Mouse (Mus musculus) olfactory bulb, adult 2 months (tissue): ENCODE data around the gene Snx14.

Source experiments
- CTCF ChIP-seq: fragments of 200-500 bp; IDR thresholded peaks from 2 replicates; pipeline ENCODE4 v1.5.1; 2012; ENCODE audit warnings: low read depth, mild to moderate bottlenecking, low read length, moderate library complexity; ENCODE audit not compliant: insufficient read depth
- POLR2A ChIP-seq: fragments of 200-500 bp; IDR thresholded peaks from 2 replicates; pipeline ENCODE4 v1.6.1; 2012; ENCODE audit warnings: mild to moderate bottlenecking, low read depth, low read length, moderate library complexity; ENCODE audit not compliant: insufficient read depth

- TF ChIP-seq CTCF (no peak), POLR2A (no peak)
Observed at GRCm38 (mm10) chr9:88366308-88366707, 72.5 kb downstream of the Snx14 start.
